Mouse (Mus musculus) left cerebral cortex, adult 2 months (tissue): ENCODE measurements around the gene Zfp983. TPM values are rescaled to one million over a fixed set of nuclear protein-coding genes. Genes with fewer than 3 reads are reported as not detected.

Experiments
- DNase-seq, 2 experiments: peaks; one replicate each; pipeline ENCODE4 v3.0.0; 2021 to 2022; ENCODE audit warnings: low spot score in 2 of 2, mixed read lengths in 1 of 2; ENCODE audit errors: extremely low spot score in 1 of 2
- H3K27ac ChIP-seq: fragments of 200-600 bp; 2 replicates; pipeline ENCODE4 v1.8.1; 2022
- H3K4me3 ChIP-seq: fragments of 200-600 bp; 2 replicates; pipeline ENCODE4 v1.8.1; 2022
- CTCF ChIP-seq: fragments of 200-600 bp; IDR thresholded peaks from 2 replicates; pipeline ENCODE4 v1.8.1; 2022; ENCODE audit warnings: antibody characterized with exemption, mild to moderate bottlenecking, moderate library complexity
- intact Hi-C: fragments of 180-260 bp; cut with DNase I; formaldehyde crosslinking; loops from one replicate; pipeline ENCODE4 v1.15.1; 2025
- total RNA-seq, 2 experiments: library from RNA; stranded (reverse); gene quantifications; 2 replicates each; pipeline ENCODE4 v1.2.3; 2021

Zfp983 gene
- total RNA-seq, 2 experiments from 2014 or later: 12.7 to 15.2 TPM

DNA sequence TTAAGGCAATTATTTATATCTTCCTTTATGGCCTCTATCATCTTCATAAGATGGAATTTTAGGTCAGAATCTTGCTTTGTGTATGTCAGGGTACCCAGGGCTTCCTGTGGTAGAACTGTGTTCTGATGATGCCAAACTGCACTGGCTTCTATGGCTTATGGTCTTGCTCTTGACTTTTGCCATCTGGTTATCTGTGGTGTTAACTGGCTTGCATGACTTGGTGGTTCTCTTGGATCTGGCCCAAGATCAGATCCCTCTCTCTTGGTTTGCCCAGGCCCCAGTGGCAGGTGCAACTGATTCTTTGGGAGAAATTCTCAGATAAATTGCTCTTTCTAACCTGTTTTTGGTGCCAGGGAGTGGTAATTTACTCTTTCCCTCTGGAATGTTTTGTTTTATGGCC is 45.6 kb downstream of the Zfp983 start:
- no peak overlapping the region for H3K27ac ChIP-seq
- DNase-seq: no peak
- no peak for TF ChIP-seq CTCF
- no peak overlapping the region for H3K4me3 ChIP-seq
- intact Hi-C loops: no loop called here

DNA sequence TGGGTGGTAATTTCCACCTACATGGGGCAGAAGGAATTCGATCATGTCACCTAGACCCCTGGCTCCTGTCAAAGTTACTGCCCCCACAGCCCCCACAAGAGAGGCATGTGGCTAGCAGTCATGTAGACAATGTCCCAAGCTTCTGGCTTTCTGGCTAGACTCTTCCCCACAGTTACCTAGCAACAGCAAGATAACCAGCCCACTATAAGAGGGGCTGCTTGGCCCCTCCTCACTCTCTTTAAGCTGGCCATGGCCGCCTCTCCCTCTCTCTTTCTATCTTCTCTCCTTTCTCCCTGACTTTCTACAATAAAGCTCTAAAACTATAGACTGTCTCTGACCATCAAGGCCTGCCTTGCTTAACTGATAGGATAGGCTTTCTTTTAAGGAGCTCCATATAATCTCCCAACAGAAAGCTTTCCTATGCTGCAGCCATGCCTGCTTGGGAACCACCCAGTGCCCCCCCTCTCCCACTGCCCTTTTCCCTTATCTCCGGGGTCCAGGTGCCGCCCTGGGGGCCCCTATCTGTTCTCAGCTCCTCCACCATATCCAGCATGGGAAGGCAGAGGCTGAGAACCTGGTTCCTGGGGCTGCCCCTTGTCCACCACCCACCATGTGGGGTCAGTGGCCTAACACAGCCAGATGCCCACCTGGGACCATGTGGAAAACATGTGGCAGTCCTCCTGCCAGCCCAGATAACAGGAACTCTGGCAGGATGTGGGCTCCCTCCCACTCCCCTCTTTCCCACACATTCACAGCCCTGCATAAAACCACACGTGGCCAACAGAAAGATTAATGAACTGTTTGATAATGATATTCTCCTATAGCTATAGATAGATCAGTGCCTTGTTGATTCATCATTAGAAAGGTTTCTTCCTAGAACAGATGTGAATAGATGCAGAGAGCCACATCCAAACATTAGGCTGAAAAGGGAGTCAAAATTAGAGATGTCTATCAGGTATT is 52.1 kb downstream of the Zfp983 start:
- no peak for TF ChIP-seq CTCF
- Histone ChIP-seq H3K27ac (no peak overlapping the region), H3K4me3 (no peak overlapping the region)
- DNase-seq: no peak
- intact Hi-C loops: no loop called here

DNA sequence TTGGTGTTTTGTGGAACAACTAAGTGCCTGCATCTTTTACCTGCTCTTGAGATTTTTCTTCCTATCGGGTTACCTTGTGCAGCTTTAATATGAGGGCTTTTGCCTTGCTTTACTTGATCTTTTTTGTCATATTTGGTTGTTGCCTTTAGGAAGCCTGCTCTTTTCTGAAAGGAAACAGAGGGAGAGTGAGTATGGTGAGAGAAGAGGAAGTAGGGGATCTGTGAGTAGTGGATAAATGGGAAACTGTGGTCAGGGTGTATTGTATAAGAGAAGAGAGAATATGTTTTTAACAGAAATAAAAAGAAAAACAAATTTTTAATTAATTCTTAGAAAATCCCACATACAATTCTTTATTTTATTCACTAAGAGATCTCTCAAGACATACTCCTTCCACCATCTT is 53.0 kb downstream of the Zfp983 start:
- no peak for DNase-seq
- TF ChIP-seq CTCF: no peak
- intact Hi-C loops: no loop called here
- Histone ChIP-seq H3K27ac (no peak overlapping the region), H3K4me3 (no peak overlapping the region)

DNA sequence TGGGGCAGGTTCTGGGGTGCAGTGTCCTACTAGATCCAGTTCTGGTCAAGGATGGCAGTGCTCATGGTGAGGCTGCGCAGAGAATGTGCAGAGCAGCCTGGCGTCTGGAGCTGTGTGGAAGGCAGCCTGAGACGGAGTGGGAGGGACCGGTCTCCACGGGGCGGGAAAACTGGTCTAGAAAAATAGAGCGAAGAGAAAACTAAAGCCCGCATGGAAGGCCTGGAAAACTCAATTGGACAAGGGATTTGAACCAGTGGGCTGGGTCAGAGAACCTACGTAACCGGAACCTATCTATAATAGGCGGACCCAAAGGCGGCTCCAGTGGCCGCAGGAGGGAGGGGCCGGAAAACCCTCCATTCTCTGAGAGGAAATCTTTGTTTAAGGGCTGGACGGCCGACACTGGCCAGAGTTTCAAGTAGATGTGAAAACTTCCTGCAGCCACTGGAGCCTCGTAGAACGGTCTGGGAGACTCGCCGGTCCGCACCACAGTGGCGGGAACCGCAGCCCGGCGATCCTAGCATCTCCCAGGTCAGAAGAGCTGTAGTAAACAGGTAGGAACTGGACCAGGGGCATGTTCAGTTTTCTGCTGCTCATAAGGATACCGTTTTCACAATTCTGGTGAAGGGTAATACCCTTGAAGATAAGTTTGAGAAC is 57.0 kb downstream of the Zfp983 start, which contains the start of gene Zfp760:
Gene Zfp760 (plus strand): TSS at position 399 of the 654 bp plus-strand sequence.
- Histone ChIP-seq H3K4me3 (peak within 1 kb of the TSS; percentile 79), H3K27ac (peak within 1 kb of the TSS; percentile 87)
- intact Hi-C loops: loop anchor here (1.0 kb wide), 1 partner anchor 27 kb away; no protein-coding TSS in a partner anchor
- no peak; the same call in 1 of the 2 replicates for TF ChIP-seq CTCF
- peak; percentile 67 to 76 for DNase-seq

DNA sequence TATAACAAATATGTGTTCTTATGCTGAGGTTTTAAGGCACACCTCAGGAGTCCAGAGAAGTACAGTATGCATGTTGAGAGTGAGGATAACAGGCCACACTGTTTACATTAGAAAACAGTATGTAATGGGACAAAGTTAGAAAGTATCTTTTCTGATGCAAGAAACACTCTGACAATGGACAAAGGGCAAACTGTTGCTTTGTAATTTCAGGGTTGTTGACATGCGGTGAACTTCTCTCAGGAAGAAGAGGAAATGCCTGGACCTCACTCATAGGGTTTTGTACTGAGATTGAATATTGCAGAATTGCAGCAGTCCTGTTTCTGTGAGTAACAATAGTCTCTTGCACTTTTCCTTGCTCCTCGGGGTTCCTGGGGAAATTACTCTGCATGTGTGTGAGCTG is 58.0 kb downstream of the Zfp983 start:
- no peak overlapping the region; the same call in 1 of the 2 replicates for H3K27ac ChIP-seq
- H3K4me3 ChIP-seq: peak overlapping the region; percentile 79; the same call in 1 of the 2 replicates
- intact Hi-C loops: no loop called here
- no peak for TF ChIP-seq CTCF
- no peak for DNase-seq

Other genes starting within 250 kb of the Zfp983 start
- 1 to 10 TPM; 1.0 to 1.3 TPM for gene Zfp54, start 227.4 kb upstream of the Zfp983 start, total RNA-seq
- 1 to 10 TPM; 4.0 to 4.6 TPM for gene Zfp51, start 200.2 kb upstream of the Zfp983 start, total RNA-seq
- gene Zfp53, start 161.6 kb upstream of the Zfp983 start, total RNA-seq: 1 to 10 TPM; 4.0 to 5.1 TPM
- gene Zfp52, start 115.1 kb upstream of the Zfp983 start, total RNA-seq: 1 to 10 TPM; 6.5 to 6.8 TPM
- 10 to 100 TPM in 1 of 2 experiments, 1 to 10 TPM in 1; 9.8 to 18.1 TPM for gene Zfp948, start 83.6 kb upstream of the Zfp983 start, total RNA-seq
- gene Gm10226, start 41.2 kb downstream of the Zfp983 start, total RNA-seq: 1 to 10 TPM; 5.6 to 8.0 TPM
- gene Zfp760, start 57.1 kb downstream of the Zfp983 start, total RNA-seq: 1 to 10 TPM; 7.8 to 8.2 TPM
- gene Zfp229, start 80.2 kb downstream of the Zfp983 start, total RNA-seq: 1 to 10 TPM; 3.3 to 3.8 TPM
- under 1 TPM; 0.66 to 0.72 TPM for gene Zfp820, start 195.1 kb downstream of the Zfp983 start, total RNA-seq